Mouse (Mus musculus) embryonic facial prominence, embryonic 12.5 days (tissue): ENCODE measurements around the gene Kcnh1. TPM values are rescaled to one million over a fixed set of nuclear protein-coding genes. Genes with fewer than 3 reads are reported as not detected.

ENCODE experiments used
- ATAC-seq: fragments of 200-750 bp; cut with Nextera tagmentation; 2 replicates; pipeline ENCODE4 v1.8.0; 2017; ENCODE audit not compliant: insufficient number of reproducible peaks, insufficient read depth, low FRiP score, low TSS enrichment
- H3K27ac ChIP-seq: fragments of 300-500 bp; sonication (generic); 2 replicates; pipeline ENCODE4 v1.5.1; 2016; ENCODE audit warnings: mild to moderate bottlenecking
- H3K27me3 ChIP-seq: fragments of 300-500 bp; sonication (generic); 2 replicates; pipeline ENCODE4 v1.6.1; 2016; ENCODE audit warnings: mild to moderate bottlenecking, moderate library complexity
- H3K36me3 ChIP-seq: fragments of 300-500 bp; sonication (generic); 2 replicates; pipeline ENCODE4 v1.6.1; 2016; ENCODE audit warnings: mild to moderate bottlenecking
- H3K4me1 ChIP-seq: fragments of 300-500 bp; sonication (generic); 2 replicates; pipeline ENCODE4 v1.6.1; 2016
- H3K4me2 ChIP-seq: fragments of 300-500 bp; sonication (generic); replicated peaks from 2 replicates; pipeline ENCODE4 v1.6.1; 2016; ENCODE audit warnings: mild to moderate bottlenecking, moderate library complexity
- H3K4me3 ChIP-seq: fragments of 300-500 bp; sonication (generic); 2 replicates; pipeline ENCODE4 v1.5.1; 2016; ENCODE audit warnings: mild to moderate bottlenecking
- H3K9ac ChIP-seq: fragments of 300-500 bp; sonication (generic); 2 replicates; pipeline ENCODE4 v1.6.1; 2016; ENCODE audit warnings: mild to moderate bottlenecking, moderate library complexity
- H3K9me3 ChIP-seq: fragments of 300-500 bp; sonication (generic); 2 replicates; pipeline ENCODE4 v1.6.1; 2016; ENCODE audit warnings: mild to moderate bottlenecking, moderate library complexity
- WGBS: fragments of 180-500 bp; shearing (Covaris S2); methylation state at CpG from one replicate; pipeline ENCODE4 v1.1.7; 2016; 5-methylcytosine and 5-hydroxymethylcytosine counted together
- polyA plus RNA-seq: library from polyadenylated mRNA; unstranded; fragments of >200 nt; fragmentation: Nextera tagmentation; extraction: Ambion mirVana; gene quantifications from 2 replicates; pipeline ENCODE4 v1.2.1, GENCODE M21; 2016

The Kcnh1 gene
- polyA plus RNA-seq, 1 experiment from 2014 or later = 0.90 TPM

DNA sequence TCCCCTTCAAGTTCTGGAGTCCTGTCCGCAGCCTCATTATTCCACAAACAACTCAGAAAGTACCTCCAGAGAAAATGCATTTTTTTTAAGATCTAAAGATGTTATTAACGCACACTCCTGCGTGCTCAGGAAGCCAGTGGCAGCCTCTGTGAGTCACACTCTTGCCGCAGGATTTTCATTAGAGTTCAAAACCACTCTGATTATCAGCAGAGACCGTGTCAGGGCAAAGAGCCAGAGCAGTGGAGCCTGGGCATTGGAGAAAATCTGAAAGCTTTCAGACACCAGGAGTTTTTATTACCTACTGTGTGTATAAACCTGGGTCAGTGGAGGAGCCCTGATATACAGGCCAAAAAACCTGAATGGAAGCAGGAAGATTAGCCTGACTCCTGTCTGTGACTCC is 287.6 kb downstream of the Kcnh1 start:
- no peaks in the 10 kb centered on the region for H3K36me3 ChIP-seq
- no peak for ATAC-seq
- H3K27ac ChIP-seq = no peak overlapping the region
- no peak overlapping the region for H3K9ac ChIP-seq
- H3K4me1 ChIP-seq = no peaks in the 10 kb centered on the region
- 81% methylated on average over 5 of the region's 5 CpGs for WGBS
- no peaks in the 10 kb centered on the region for H3K9me3 ChIP-seq
- H3K27me3 ChIP-seq = no peaks in the 10 kb centered on the region
- H3K4me2 ChIP-seq = no peak overlapping the region
- H3K4me3 ChIP-seq = no peak overlapping the region

GRCm38 (mm10) chr1:192480072-192480784 is 289.7 kb downstream of the Kcnh1 start:
- no peak overlapping the region for H3K4me3 ChIP-seq
- no peaks in the 10 kb centered on the region for H3K4me1 ChIP-seq
- 88% methylated on average over 8 of the region's 8 CpGs for WGBS
- no peak overlapping the region for H3K4me2 ChIP-seq
- H3K9ac ChIP-seq = no peak overlapping the region
- ATAC-seq = no peak
- H3K27me3 ChIP-seq = no peaks in the 10 kb centered on the region
- no peak overlapping the region for H3K27ac ChIP-seq
- no peaks in the 10 kb centered on the region for H3K36me3 ChIP-seq
- H3K9me3 ChIP-seq = no peaks in the 10 kb centered on the region

DNA sequence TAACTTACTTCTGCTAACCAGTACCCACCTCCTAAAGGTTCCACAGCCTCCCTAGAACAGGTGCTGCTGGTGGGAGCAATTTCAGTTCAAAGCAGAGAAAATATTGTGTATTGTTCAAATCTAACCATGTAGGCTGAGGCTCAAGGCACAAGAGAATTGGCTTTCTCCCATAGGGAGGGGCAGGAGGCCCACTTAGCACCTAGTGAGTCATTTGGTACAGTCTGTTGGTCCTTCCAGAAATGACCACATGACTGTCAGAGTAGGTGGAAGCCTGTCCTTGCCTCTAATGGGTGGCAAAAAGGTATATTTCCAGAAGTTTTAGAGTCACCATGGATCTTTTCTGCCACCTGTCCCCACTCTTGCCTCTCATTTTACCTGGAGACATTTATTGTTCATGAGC is 290.9 kb downstream of the Kcnh1 start:
- Histone ChIP-seq H3K36me3 (no peaks in the 10 kb centered on the region), H3K9ac (no peak overlapping the region)
- ATAC-seq = no peak

DNA sequence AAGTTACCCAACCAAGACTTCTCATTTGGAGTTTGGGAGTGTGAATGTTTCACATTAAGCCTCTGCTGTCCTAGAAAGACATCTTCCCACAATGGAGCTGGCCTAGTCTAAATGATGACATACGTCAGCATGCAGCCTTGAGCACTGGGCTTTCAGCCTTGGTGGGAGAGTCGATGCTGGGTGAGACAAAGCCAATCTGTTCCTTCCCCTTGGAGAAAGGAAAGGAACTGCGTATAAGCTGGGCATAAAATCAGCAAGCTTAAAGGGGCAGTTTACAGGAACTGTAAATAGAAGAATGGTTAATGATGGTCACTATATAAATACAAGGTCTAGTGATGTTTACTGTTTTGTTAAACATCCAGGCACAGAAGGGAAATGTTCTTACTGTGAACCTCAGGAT is 294.5 kb downstream of the Kcnh1 start:
- WGBS = 80% methylated on average over 3 of the region's 3 CpGs
- Histone ChIP-seq H3K9ac (no peak overlapping the region), H3K9me3 (no peaks in the 10 kb centered on the region), H3K27me3 (no peaks in the 10 kb centered on the region), H3K36me3 (no peaks in the 10 kb centered on the region), H3K4me3 (no peak overlapping the region), H3K4me1 (no peaks in the 10 kb centered on the region), H3K4me2 (no peak overlapping the region), H3K27ac (no peak overlapping the region)
- ATAC-seq = no peak

More for the DNA sequence above, 290.9 kb downstream of the Kcnh1 start:
- Histone ChIP-seq H3K9me3 (no peaks in the 10 kb centered on the region), H3K4me2 (no peak overlapping the region), H3K27me3 (no peaks in the 10 kb centered on the region), H3K4me3 (no peak overlapping the region), H3K27ac (no peak overlapping the region), H3K4me1 (no peaks in the 10 kb centered on the region)

DNA sequence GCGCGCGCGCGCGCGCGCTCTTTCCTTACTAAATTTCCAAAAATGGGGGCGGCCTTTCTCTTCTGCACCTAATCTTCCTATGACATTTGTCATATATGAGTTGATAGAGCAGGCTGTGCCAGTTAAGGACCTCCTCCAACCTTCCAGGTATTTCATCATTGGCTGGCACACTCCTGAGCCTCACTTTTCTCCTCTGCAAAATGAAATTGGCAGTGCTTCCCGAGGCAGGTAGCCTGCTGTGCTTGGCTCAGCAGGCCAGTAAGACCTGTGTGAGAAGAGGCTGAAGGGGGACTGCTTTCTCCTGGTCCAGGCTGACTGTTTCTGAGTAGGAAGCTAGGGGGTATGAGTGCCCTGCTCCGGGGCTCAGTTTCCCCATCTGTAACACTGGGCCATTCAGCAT is 297.0 kb downstream of the Kcnh1 start:
- Histone ChIP-seq H3K9me3 (no peaks in the 10 kb centered on the region), H3K27me3 (no peaks in the 10 kb centered on the region), H3K27ac (no peak overlapping the region), H3K4me1 (no peaks in the 10 kb centered on the region), H3K36me3 (no peaks in the 10 kb centered on the region), H3K4me2 (no peak overlapping the region), H3K9ac (no peak overlapping the region), H3K4me3 (no peak overlapping the region)
- ATAC-seq = no peak
- WGBS = 90% methylated on average over 11 of the region's 11 CpGs

DNA sequence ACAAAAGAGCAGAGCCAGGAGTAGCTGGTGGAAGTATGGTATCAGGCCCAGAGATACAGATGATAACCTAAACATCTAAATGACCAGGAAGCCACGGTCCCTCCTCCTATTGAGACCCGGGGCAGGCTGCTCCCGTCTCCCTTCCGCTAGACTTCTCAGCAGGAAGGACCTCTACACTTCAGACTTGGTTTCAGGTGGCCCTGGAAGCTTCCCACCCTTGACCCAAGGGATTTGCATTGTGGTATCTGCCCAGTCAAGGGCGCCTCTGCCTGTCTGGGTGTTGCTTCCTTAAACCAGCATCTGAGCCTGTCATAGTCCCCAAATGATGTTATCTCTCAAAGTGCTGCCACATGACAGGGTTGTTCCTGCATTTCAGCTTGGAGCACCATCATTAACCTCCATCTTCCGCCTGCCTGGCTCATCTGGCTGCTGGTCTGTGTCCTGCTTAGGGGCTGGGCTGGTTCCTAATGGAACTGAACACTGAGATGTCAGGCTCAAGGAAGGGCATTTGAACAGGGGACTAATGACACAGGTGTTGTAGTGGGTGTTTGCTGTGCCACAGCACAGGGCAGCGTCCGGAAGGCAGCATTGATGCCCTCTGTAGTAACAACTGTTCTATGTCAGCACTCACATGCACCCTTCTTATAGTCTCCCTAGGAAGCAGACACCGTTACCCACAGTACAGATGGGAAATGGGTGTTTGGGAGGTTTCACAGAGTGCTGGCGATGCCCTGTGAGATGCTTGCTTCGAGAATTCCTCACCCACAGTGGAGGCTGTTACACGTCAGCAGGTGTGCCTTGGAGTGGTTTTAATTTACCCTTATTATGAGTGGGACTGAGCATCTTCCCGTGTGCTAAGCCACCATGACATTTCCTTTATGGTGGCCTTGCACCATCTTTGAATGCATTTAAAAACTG is 299.6 kb downstream of the Kcnh1 start:
- H3K9ac ChIP-seq = no peak overlapping the region
- H3K27me3 ChIP-seq = no peaks in the 10 kb centered on the region
- 70% methylated on average over 13 of the region's 13 CpGs for whole genome bisulfite sequencing
- no peak overlapping the region for H3K4me3 ChIP-seq
- H3K4me2 ChIP-seq = no peak overlapping the region
- no peaks in the 10 kb centered on the region for H3K36me3 ChIP-seq
- no peak for ATAC-seq
- H3K9me3 ChIP-seq = no peaks in the 10 kb centered on the region
- no peaks in the 10 kb centered on the region for H3K4me1 ChIP-seq
- H3K27ac ChIP-seq = no peak overlapping the region

GRCm38 (mm10) chr1:192497505-192497904 is 306.9 kb downstream of the Kcnh1 start:
- Histone ChIP-seq H3K36me3 (no peaks in the 10 kb centered on the region), H3K4me3 (no peak overlapping the region), H3K4me2 (no peak overlapping the region), H3K4me1 (no peaks in the 10 kb centered on the region), H3K9me3 (no peaks in the 10 kb centered on the region), H3K27me3 (no peaks in the 10 kb centered on the region), H3K27ac (no peak overlapping the region), H3K9ac (no peak overlapping the region)
- ATAC-seq = no peak
- 72% methylated on average over 2 of the region's 2 CpGs for WGBS

DNA sequence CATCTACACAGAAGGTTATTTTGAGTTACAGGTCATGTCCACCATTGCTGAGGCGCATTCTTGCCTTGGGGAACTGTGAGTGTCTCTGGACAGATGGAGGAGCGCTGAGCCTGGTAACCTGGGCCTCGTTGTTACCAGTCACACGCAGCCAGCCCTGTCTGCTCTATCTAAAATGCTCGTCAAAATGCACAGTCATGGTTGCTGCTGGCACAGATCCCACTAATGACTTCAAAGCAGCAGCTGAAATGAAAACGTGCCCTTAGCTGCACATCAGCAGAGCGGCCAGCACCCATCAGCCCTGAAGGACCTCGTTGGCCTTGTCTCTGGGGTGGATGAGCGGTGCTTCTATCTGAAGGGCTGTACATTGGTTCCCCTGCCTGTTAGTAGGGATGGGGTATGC is 311.4 kb downstream of the Kcnh1 start:
- Histone ChIP-seq H3K27ac (no peak overlapping the region), H3K4me2 (no peak overlapping the region), H3K9ac (no peak overlapping the region), H3K9me3 (no peaks in the 10 kb centered on the region), H3K4me3 (no peak overlapping the region), H3K4me1 (no peaks in the 10 kb centered on the region), H3K36me3 (no peaks in the 10 kb centered on the region), H3K27me3 (no peaks in the 10 kb centered on the region)
- no peak for ATAC-seq
- 82% methylated on average over 9 of the region's 9 CpGs for WGBS

- no peak overlapping the region for H3K27ac ChIP-seq
- H3K4me2 ChIP-seq = no peak overlapping the region
- H3K9me3 ChIP-seq = no peaks in the 10 kb centered on the region
- ATAC-seq = no peak
- no peaks in the 10 kb centered on the region for H3K36me3 ChIP-seq
- H3K9ac ChIP-seq = no peak overlapping the region
- H3K27me3 ChIP-seq = no peaks in the 10 kb centered on the region
- no peaks in the 10 kb centered on the region for H3K4me1 ChIP-seq
- no peak overlapping the region for H3K4me3 ChIP-seq
Observed at GRCm38 (mm10) chr1:192502835-192503234, 312.3 kb downstream of the Kcnh1 start.

DNA sequence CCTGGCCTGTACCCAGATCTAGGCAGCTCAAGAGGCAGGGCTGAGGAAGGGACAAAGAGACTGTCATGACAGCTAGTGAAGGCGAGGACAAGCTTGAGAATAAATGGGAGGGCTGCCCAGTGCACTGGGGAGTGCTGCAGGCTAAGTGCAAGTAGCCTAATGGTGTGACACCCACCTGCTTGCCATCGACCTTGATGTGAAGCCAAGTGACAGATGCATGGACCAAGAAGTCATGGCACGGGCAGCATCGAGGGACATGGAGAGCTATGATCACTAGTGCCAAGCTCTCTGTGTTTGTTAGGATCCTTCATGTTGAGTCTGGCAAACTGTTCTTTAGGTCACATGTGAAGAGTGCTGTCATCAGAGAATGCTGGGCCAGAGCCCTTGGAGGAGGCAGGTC is 313.1 kb downstream of the Kcnh1 start:
- no peaks in the 10 kb centered on the region for H3K27me3 ChIP-seq
- no peak overlapping the region for H3K27ac ChIP-seq
- no peak overlapping the region for H3K9ac ChIP-seq
- no peaks in the 10 kb centered on the region for H3K9me3 ChIP-seq
- ATAC-seq = no peak
- H3K36me3 ChIP-seq = no peaks in the 10 kb centered on the region
- H3K4me2 ChIP-seq = no peak overlapping the region
- no peak overlapping the region for H3K4me3 ChIP-seq
- 87% methylated on average over 4 of the region's 4 CpGs for WGBS
- H3K4me1 ChIP-seq = no peaks in the 10 kb centered on the region

DNA sequence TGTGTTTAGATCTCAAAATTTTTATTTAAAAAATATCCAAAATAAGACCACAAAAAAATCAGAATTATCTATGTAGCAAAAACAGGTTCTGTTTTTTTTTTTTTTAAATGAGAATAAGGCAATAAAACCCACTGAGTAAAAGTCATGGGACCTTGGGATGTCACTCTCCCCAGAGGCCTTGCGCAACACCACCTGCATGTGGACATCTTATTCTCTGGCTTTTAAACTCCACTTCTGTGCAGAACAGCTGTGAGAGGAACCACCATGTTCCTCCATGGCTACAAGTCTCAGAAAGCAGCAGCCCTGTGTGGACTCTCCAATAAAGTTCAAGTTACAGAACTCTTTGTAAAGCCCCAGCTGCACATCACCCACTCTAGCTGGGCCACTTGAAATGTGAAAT is 322.2 kb downstream of the Kcnh1 start:
- H3K4me2 ChIP-seq = no peak overlapping the region
- no peak overlapping the region for H3K27ac ChIP-seq
- no peaks in the 10 kb centered on the region for H3K9me3 ChIP-seq
- no peaks in the 10 kb centered on the region for H3K27me3 ChIP-seq
- H3K4me3 ChIP-seq = no peak overlapping the region
- H3K9ac ChIP-seq = no peak overlapping the region
- no peaks in the 10 kb centered on the region for H3K36me3 ChIP-seq
- H3K4me1 ChIP-seq = no peaks in the 10 kb centered on the region
- ATAC-seq = no peak
- WGBS = 92% methylated on average over 1 of the region's 1 CpGs

DNA sequence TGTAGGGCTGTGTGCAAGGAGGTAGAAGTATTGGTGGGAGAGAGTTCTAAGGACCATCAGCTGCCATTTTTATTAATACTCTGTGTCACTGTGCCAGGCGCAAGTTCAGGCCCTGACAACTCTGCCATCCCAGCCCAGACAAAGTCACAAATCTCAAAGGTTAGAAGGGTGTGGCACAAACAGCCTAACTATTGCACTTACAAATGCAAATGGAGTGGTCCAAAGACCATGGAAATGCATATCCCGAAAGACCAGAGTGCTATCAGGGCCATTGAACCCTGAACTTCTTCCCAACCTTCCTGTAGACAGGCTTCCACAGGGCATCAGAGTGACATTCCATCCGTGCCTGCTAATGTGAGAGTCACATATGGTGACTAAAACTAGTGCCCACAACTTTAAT is 324.8 kb downstream of the Kcnh1 start:
- ATAC-seq = no peak

More for the DNA sequence above, 324.8 kb downstream of the Kcnh1 start:
- Histone ChIP-seq H3K4me1 (no peaks in the 10 kb centered on the region), H3K27me3 (no peaks in the 10 kb centered on the region), H3K4me2 (no peak overlapping the region), H3K4me3 (no peak overlapping the region), H3K36me3 (no peaks in the 10 kb centered on the region), H3K9ac (no peak overlapping the region), H3K9me3 (no peaks in the 10 kb centered on the region), H3K27ac (no peak overlapping the region)
- WGBS = 79% methylated on average over 3 of the region's 3 CpGs
